Mouse (Mus musculus) MEL (cell line): ENCODE results near the gene Pih1d3. TPM values are rescaled to one million over a fixed set of nuclear protein-coding genes. Genes with fewer than 3 reads are reported as not detected.

Experiments used
- DNase-seq: peaks from one replicate; pipeline ENCODE4 v3.0.0; 2011; ENCODE audit warnings: low read depth, low spot score
- H3K27ac ChIP-seq: 2 replicates; pipeline ENCODE4 v1.5.1; 2012; ENCODE audit warnings: low read depth, mild to moderate bottlenecking, control low read depth, low read length, moderate library complexity; ENCODE audit not compliant: control insufficient read depth
- H3K27me3 ChIP-seq, 2 experiments: fragments of 150-350 bp in 1 of 2; sonication (generic) in 1 of 2; 2 replicates each; pipeline ENCODE4 v1.6.1; 2012; ENCODE audit warnings: low read length in 2 of 2, mild to moderate bottlenecking in 2 of 2, improper control_type of control experiment in 1 of 2, moderate library complexity in 1 of 2; ENCODE audit not compliant: insufficient read depth in 2 of 2, control insufficient read depth in 1 of 2
- H3K36me3 ChIP-seq, 2 experiments: 2 replicates each; pipeline ENCODE4 v1.6.1; 2012 to 2014; ENCODE audit warnings: low read length in 2 of 2, improper control_type of control experiment in 1 of 2, inconsistent platforms in 1 of 2, mild to moderate bottlenecking in 1 of 2; ENCODE audit not compliant: insufficient read depth in 2 of 2, control insufficient read depth in 1 of 2
- H3K4me1 ChIP-seq, 2 experiments: fragments of 150-350 bp in 1 of 2; sonication (generic) in 1 of 2; 2 replicates each; pipeline ENCODE4 v1.6.1; 2012; ENCODE audit warnings: low read length in 2 of 2, improper control_type of control experiment in 1 of 2, mild to moderate bottlenecking in 1 of 2; ENCODE audit not compliant: insufficient read depth in 2 of 2, control insufficient read depth in 1 of 2
- H3K4me3 ChIP-seq, 2 experiments: fragments of 150-350 bp in 1 of 2; sonication (generic) in 1 of 2; 2 replicates each; pipeline ENCODE4 v1.5.1; 2012; ENCODE audit warnings: low read depth in 2 of 2, low read length in 2 of 2, mild to moderate bottlenecking in 2 of 2, moderate library complexity in 2 of 2, control low read depth in 1 of 2, improper control_type of control experiment in 1 of 2; ENCODE audit not compliant: control insufficient read depth in 1 of 2, insufficient read depth in 1 of 2
- H3K79me2 ChIP-seq: 2 replicates; pipeline ENCODE4 v1.6.1; 2012; ENCODE audit warnings: mild to moderate bottlenecking, low read length, moderate library complexity; ENCODE audit not compliant: control insufficient read depth, poor library complexity, insufficient read depth
- H3K9ac ChIP-seq: 2 replicates; pipeline ENCODE4 v1.6.1; 2012; ENCODE audit warnings: low read depth, mild to moderate bottlenecking, control low read depth, low read length, moderate library complexity; ENCODE audit not compliant: control insufficient read depth, poor library complexity, severe bottlenecking
- H3K9me3 ChIP-seq: fragments of 150-350 bp; sonication (generic); replicated peaks from 2 replicates; pipeline ENCODE4 v1.6.1; 2012; ENCODE audit warnings: mild to moderate bottlenecking, low read length, improper control_type of control experiment, moderate library complexity; ENCODE audit not compliant: insufficient read depth
- BHLHE40 ChIP-seq: IDR thresholded peaks from 2 replicates; pipeline ENCODE4 v1.6.1; 2012; ENCODE audit warnings: low read depth, mild to moderate bottlenecking, inconsistent platforms, low read length, improper control_type of control experiment, borderline replicate concordance
- E2F4 ChIP-seq: IDR thresholded peaks from 2 replicates; pipeline ENCODE4 v1.6.1; 2011; ENCODE audit warnings: low read depth, low read length, improper control_type of control experiment, borderline replicate concordance
- ELF1 ChIP-seq: IDR thresholded peaks from 2 replicates; pipeline ENCODE4 v1.6.1; 2014; ENCODE audit warnings: low read depth, mild to moderate bottlenecking, inconsistent platforms, low read length, improper control_type of control experiment, moderate library complexity
- EP300 ChIP-seq, 2 experiments: IDR thresholded peaks; 2 replicates each; pipeline ENCODE4 v1.6.1; 2011; ENCODE audit warnings: improper control_type of control experiment in 2 of 2, low read length in 2 of 2, low read depth in 1 of 2, mild to moderate bottlenecking in 1 of 2
- ETS1 ChIP-seq: IDR thresholded peaks from 2 replicates; pipeline ENCODE4 v1.6.1; 2012; ENCODE audit warnings: low read depth, mild to moderate bottlenecking, inconsistent platforms, low read length, improper control_type of control experiment, moderate library complexity
- GABPA ChIP-seq: IDR thresholded peaks from 2 replicates; pipeline ENCODE4 v1.6.1; 2012; ENCODE audit warnings: low read depth, mild to moderate bottlenecking, inconsistent platforms, low read length, improper control_type of control experiment, moderate library complexity
- GATA1 ChIP-seq: IDR thresholded peaks from 2 replicates; pipeline ENCODE4 v1.6.1; 2011; ENCODE audit warnings: low read depth, low read length, improper control_type of control experiment
- JUND ChIP-seq: IDR thresholded peaks from 2 replicates; pipeline ENCODE4 v1.6.1; 2011; ENCODE audit warnings: low read depth, mild to moderate bottlenecking, improper control_type of control experiment, low read length
- MAFK ChIP-seq: IDR thresholded peaks from 2 replicates; pipeline ENCODE4 v1.6.1; 2011; ENCODE audit warnings: low read depth, mild to moderate bottlenecking, low read length, improper control_type of control experiment, borderline replicate concordance
- MAX ChIP-seq: IDR thresholded peaks from 2 replicates; pipeline ENCODE4 v1.6.1; 2011; ENCODE audit warnings: low read length, improper control_type of control experiment
- MAZ ChIP-seq: IDR thresholded peaks from 2 replicates; pipeline ENCODE4 v1.6.1; 2012; ENCODE audit warnings: low read depth, mild to moderate bottlenecking, inconsistent platforms, low read length, improper control_type of control experiment
- MYC ChIP-seq: IDR thresholded peaks from 2 replicates; pipeline ENCODE4 v1.6.1; 2011; ENCODE audit warnings: low read depth, mild to moderate bottlenecking, low read length, improper control_type of control experiment, moderate library complexity
- NELFE ChIP-seq: IDR thresholded peaks from 2 replicates; pipeline ENCODE4 v1.6.1; 2011; ENCODE audit warnings: low read depth, low read length, improper control_type of control experiment
- NRF1 ChIP-seq: IDR thresholded peaks from 2 replicates; pipeline ENCODE4 v1.6.1; 2014; ENCODE audit warnings: low read depth, mild to moderate bottlenecking, inconsistent platforms, low read length, improper control_type of control experiment, moderate library complexity; ENCODE audit not compliant: poor library complexity, insufficient read depth, severe bottlenecking
- RCOR1 ChIP-seq: IDR thresholded peaks from 2 replicates; pipeline ENCODE4 v1.6.1; 2012; ENCODE audit warnings: low read depth, mild to moderate bottlenecking, inconsistent platforms, low read length, improper control_type of control experiment
- SIN3A ChIP-seq: IDR thresholded peaks from 2 replicates; pipeline ENCODE4 v1.6.1; 2012; ENCODE audit warnings: low read length, improper control_type of control experiment, inconsistent platforms
- SMC3 ChIP-seq: IDR thresholded peaks from 2 replicates; pipeline ENCODE4 v1.6.1; 2011; ENCODE audit warnings: low read depth, low read length, improper control_type of control experiment
- TCF12 ChIP-seq: IDR thresholded peaks from 2 replicates; pipeline ENCODE4 v1.6.1; 2014; ENCODE audit warnings: low read depth, mild to moderate bottlenecking, inconsistent platforms, low read length, improper control_type of control experiment, moderate library complexity
- USF1 ChIP-seq: IDR thresholded peaks from 2 replicates; pipeline ENCODE4 v1.6.1; 2014; ENCODE audit warnings: low read depth, mild to moderate bottlenecking, inconsistent platforms, low read length, improper control_type of control experiment, moderate library complexity
- USF2 ChIP-seq, 2 experiments: IDR thresholded peaks; 2 replicates each; pipeline ENCODE4 v1.6.1; 2011 to 2012; ENCODE audit warnings: improper control_type of control experiment in 2 of 2, low read length in 2 of 2, borderline replicate concordance in 1 of 2, inconsistent platforms in 1 of 2, low read depth in 1 of 2, mild to moderate bottlenecking in 1 of 2; ENCODE audit not compliant: insufficient read depth in 1 of 2
- ZC3H11A ChIP-seq: IDR thresholded peaks from 2 replicates; pipeline ENCODE4 v1.6.1; 2012; ENCODE audit warnings: low read depth, mild to moderate bottlenecking, inconsistent platforms, low read length, improper control_type of control experiment
- ZKSCAN1 ChIP-seq: IDR thresholded peaks from 2 replicates; pipeline ENCODE4 v1.6.1; 2012; ENCODE audit warnings: low read depth, mild to moderate bottlenecking, inconsistent platforms, low read length, improper control_type of control experiment, moderate library complexity
- ZMIZ1 ChIP-seq: IDR thresholded peaks from 2 replicates; pipeline ENCODE4 v1.6.1; 2012; ENCODE audit warnings: low read depth, mild to moderate bottlenecking, inconsistent platforms, low read length, improper control_type of control experiment, moderate library complexity
- ZNF384 ChIP-seq: IDR thresholded peaks from 2 replicates; pipeline ENCODE4 v1.6.1; 2012; ENCODE audit warnings: low read depth, mild to moderate bottlenecking, inconsistent platforms, low read length, improper control_type of control experiment
- polyA plus RNA-seq, 2 experiments: library from polyadenylated mRNA; stranded (reverse) in 1 of 2; unstranded in 1 of 2; fragments of >175 nt in 1 of 2; fragments of >200 nt in 1 of 2; gene quantifications; 2 replicates each; pipeline versions ENCODE4 v1.2.1 to v1.2.4; 2012; ENCODE audit warnings: low replicate concordance in 2 of 2, low read depth in 1 of 2; ENCODE audit not compliant: insufficient read length in 2 of 2, insufficient read depth in 1 of 2, missing spikeins in 1 of 2
- total RNA-seq: library from RNA; depleted of rRNA; stranded (reverse); fragments of 300-350 nt; gene quantifications from 2 replicates; pipeline ENCODE4 v1.2.3, GENCODE M21; 2012

Gene Pih1d3
- total and polyA plus RNA-seq, 3 experiments = not detected

GRCm38 (mm10) chr1:31196959-31197358 lies 25.7 kb upstream of the Pih1d3 start:
- Histone ChIP-seq H3K27ac (no peak overlapping the region), H3K36me3 (no peaks in the 10 kb centered on the region), H3K9me3 (no peaks in the 10 kb centered on the region), H3K4me3 (no peak overlapping the region), H3K79me2 (no peaks in the 10 kb centered on the region), H3K4me1 (no peaks in the 10 kb centered on the region), H3K9ac (no peak overlapping the region), H3K27me3 (no peaks in the 10 kb centered on the region)
- TF ChIP-seq MAZ (no peak), EP300 (IDR thresholded peaks at IDR 0.05; ENCODE audit: low read depth in 1 of 2, low read length in 2 of 2) (no peak), ZNF384 (no peak), E2F4 (no peak), SIN3A (no peak), ETS1 (no peak)
- DNase-seq = no peak

DNA sequence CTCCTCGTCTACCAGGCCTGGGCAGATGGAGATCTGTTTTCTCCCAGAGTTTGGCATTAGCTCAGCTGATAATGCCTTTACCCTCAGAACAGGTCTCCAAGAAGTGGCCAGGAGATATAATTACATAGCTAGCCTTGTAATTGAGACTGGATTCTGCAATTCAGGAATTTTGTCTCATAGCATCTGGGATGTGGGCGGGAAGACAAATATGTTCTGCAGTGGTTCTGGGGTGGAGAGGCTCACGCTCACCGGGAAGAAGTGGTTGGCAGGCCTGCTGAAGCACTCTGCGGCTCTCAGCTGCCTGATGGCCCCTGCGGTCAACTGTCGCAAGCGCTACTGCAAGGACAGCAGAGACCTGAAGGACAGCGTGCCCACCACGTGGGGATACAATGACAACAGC lies 18.9 kb upstream of the Pih1d3 start:
- no peaks in the 10 kb centered on the region for H3K36me3 ChIP-seq
- no peak for DNase-seq
- TF ChIP-seq ZMIZ1 (no peak), ZNF384 (no peak), JUND (no peak), ZC3H11A (no peak), GABPA (no peak), USF1 (no peak), ELF1 (no peak), GATA1 (no peak), NELFE (no peak), MAFK (no peak), MAX (no peak), ZKSCAN1 (no peak), RCOR1 (no peak), MYC (no peak), USF2 (IDR thresholded peaks at IDR 0.05; ENCODE audit: borderline replicate concordance in 1 of 2, insufficient read depth in 1 of 2, low read depth in 1 of 2, low read length in 2 of 2) (no peak), BHLHE40 (no peak), MAZ (no peak), TCF12 (no peak), SMC3 (no peak), NRF1 (no peak)
- TF ChIP-seq, all 39 proteins: peak for 0
- Histone ChIP-seq H3K9ac (no peak overlapping the region), H3K4me1 (no peaks in the 10 kb centered on the region), H3K27me3 (no peaks in the 10 kb centered on the region), H3K9me3 (no peaks in the 10 kb centered on the region), H3K79me2 (no peaks in the 10 kb centered on the region), H3K27ac (no peak overlapping the region), H3K4me3 (no peak overlapping the region)
